8 mouse cellular contexts compared by ENCODE assay signal in the genomic region with DNA sequence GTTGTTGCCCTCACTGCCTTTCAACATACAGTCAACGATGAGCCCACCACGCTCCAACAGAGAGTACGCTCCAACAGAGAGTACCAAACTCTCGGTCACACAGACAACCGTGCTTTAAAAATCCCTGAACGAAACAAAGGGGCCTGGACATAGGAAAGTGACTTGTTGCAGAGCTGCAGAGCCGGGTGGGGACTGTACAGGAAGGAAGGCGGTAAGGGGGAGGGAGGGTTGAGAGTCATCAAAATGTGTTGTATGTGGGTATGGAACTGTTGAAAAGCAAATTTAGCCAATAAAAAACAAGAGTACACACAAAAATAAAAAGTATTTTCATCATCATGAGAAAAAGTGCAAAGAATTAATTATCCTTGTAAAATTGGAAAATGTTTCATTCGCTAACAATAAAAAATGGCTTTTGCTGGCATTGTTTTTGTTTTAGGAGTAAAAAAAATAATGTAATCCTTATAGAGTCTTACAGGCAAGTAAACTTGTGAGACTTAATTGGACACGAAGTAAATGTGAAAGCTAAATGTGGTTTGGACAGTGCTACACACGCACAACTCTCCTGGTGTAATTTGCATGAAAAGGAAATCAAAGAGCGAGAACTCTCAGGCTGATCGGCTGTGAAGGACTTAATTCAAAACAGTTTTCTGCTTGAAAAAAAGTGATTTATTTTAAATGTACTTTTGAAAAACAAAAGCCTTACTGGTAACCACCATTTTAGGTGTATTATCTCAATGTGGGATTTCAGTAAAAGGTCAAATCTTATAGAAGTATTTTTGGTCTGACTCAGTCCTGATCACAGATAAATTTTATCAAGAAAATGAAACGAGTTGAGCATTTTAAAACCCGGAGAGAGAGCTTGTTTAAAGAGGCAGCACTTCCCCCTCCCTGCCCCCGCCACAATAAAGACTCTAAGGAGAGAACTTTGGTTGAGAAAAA.
DNase-seq lines count a peak whose midpoint lies in the region; ATAC-seq and TF ChIP-seq lines count a peak whose summit lies in the region.

No protein-coding gene starts in this region.

- no peaks in the 10 kb centered on the region for H3K4me1 ChIP-seq in liver, postnatal 0 days (ENCODE audit: insufficient read depth)
- H3K4me1 ChIP-seq in liver, embryonic 11.5 days (replicated peaks; ENCODE audit: control insufficient read depth, insufficient read depth, low read length), result no peaks in the 10 kb centered on the region
- peaks cover 15% of the 10 kb centered on the region for H3K4me1 ChIP-seq in bone marrow macrophage, adult 2 months (ENCODE audit: control insufficient read depth, insufficient read depth, low read length)
- no peaks in the 10 kb centered on the region for H3K4me1 ChIP-seq in heart, postnatal 0 days (ENCODE audit: control insufficient read depth, insufficient read depth)
- no peaks in the 10 kb centered on the region for H3K4me1 ChIP-seq in stomach, embryonic 16.5 days (ENCODE audit: control insufficient read depth, insufficient read depth, low read length)

- H3K9ac ChIP-seq in liver, postnatal 0 days (replicated peaks), result no peak overlapping the region
- no peak overlapping the region for H3K9ac ChIP-seq in liver, embryonic 11.5 days (ENCODE audit: low read depth, low read length)
- H3K9ac ChIP-seq in heart, postnatal 0 days (replicated peaks; ENCODE audit: low read depth, low read length), result no peak overlapping the region
- no peak overlapping the region for H3K9ac ChIP-seq in stomach, embryonic 16.5 days (ENCODE audit: low read length)

- 0 out of 2 replicates have a peak, but pooled peaks cover 2% of the 10 kb centered on the region for H3K9me3 ChIP-seq in liver, postnatal 0 days (ENCODE audit: low read length)
- no peaks in the 10 kb centered on the region for H3K9me3 ChIP-seq in liver, embryonic 11.5 days (ENCODE audit: control insufficient read depth, low read length)
- 0 out of 2 replicates have a peak, but pooled peaks cover 2% of the 10 kb centered on the region for H3K9me3 ChIP-seq in heart, postnatal 0 days (replicated peaks; ENCODE audit: control insufficient read depth, low read length)
- no peaks in the 10 kb centered on the region; the same call in 1 of the 2 replicates for H3K9me3 ChIP-seq in stomach, embryonic 16.5 days (replicated peaks; ENCODE audit: control insufficient read depth, low read length)

- no peak for TF ChIP-seq EP300 in liver, postnatal 0 days (IDR thresholded peaks at IDR 0.05; ENCODE audit: low read depth)
- no peak for TF ChIP-seq EP300 in heart, postnatal 0 days (IDR thresholded peaks at IDR 0.05; ENCODE audit: low read depth)

- no peak overlapping the region for H3K4me3 ChIP-seq in liver, postnatal 0 days (ENCODE audit: low read depth, low read length)
- H3K4me3 ChIP-seq in liver, embryonic 11.5 days (ENCODE audit: low read depth, low read length), result no peak overlapping the region
- peak overlapping the region; percentile 39 for H3K4me3 ChIP-seq in bone marrow macrophage, adult 2 months (ENCODE audit: insufficient read depth, low read length)
- H3K4me3 ChIP-seq in heart, postnatal 0 days (ENCODE audit: low read depth, low read length), result peak overlapping the region; percentile 13; the same call in 1 of the 2 replicates
- no peak overlapping the region for H3K4me3 ChIP-seq in stomach, embryonic 16.5 days (replicated peaks; ENCODE audit: low read length)

- DNase-seq in liver, postnatal 0 days, result no peak
- no peak for DNase-seq in liver, embryonic 11.5 days (ENCODE audit: low spot score)
- DNase-seq in heart, postnatal 0 days (ENCODE audit: low spot score), result peak; percentile 18
- no peak for DNase-seq in gastrocnemius, adult 8-10 months (ENCODE audit: low spot score in 2 of 2)
- DNase-seq in left cerebral cortex, postnatal 4 days, result no peak
- DNase-seq in testis, postnatal 10 days (ENCODE audit: low spot score), result no peak

- H3K4me2 ChIP-seq in liver, postnatal 0 days (ENCODE audit: low read depth, low read length), result peak overlapping the region; percentile 30
- no peak overlapping the region for H3K4me2 ChIP-seq in liver, embryonic 11.5 days
- peak overlapping the region; percentile 39; the same call in 1 of the 2 replicates for H3K4me2 ChIP-seq in heart, postnatal 0 days (ENCODE audit: low read depth, low read length)
- H3K4me2 ChIP-seq in stomach, embryonic 16.5 days (ENCODE audit: low read depth, low read length), result peak overlapping the region; percentile 20; the same call in 1 of the 2 replicates

- no peaks in the 10 kb centered on the region for H3K27me3 ChIP-seq in liver, postnatal 0 days (ENCODE audit: insufficient read depth, low read length)
- no peaks in the 10 kb centered on the region for H3K27me3 ChIP-seq in liver, embryonic 11.5 days (replicated peaks; ENCODE audit: control insufficient read depth, insufficient read depth, low read length)
- H3K27me3 ChIP-seq in heart, postnatal 0 days (ENCODE audit: control insufficient read depth, insufficient read depth, low read length), result no peaks in the 10 kb centered on the region
- no peaks in the 10 kb centered on the region for H3K27me3 ChIP-seq in stomach, embryonic 16.5 days (ENCODE audit: control insufficient read depth, insufficient read depth, low read length)

- H3K36me3 ChIP-seq in liver, postnatal 0 days (replicated peaks; ENCODE audit: insufficient read depth, low read length), result no peaks in the 10 kb centered on the region
- no peaks in the 10 kb centered on the region for H3K36me3 ChIP-seq in liver, embryonic 11.5 days (ENCODE audit: control insufficient read depth, insufficient read depth, low read length)
- H3K36me3 ChIP-seq in heart, postnatal 0 days (replicated peaks; ENCODE audit: control insufficient read depth, insufficient read depth, low read length), result no peaks in the 10 kb centered on the region
- no peaks in the 10 kb centered on the region for H3K36me3 ChIP-seq in stomach, embryonic 16.5 days (ENCODE audit: control insufficient read depth, insufficient read depth, low read length)

- no peak for TF ChIP-seq CTCF in liver, postnatal 0 days (IDR thresholded peaks at IDR 0.05; ENCODE audit: low read depth)
- TF ChIP-seq CTCF in bone marrow macrophage, adult 2 months (IDR thresholded peaks at IDR 0.05; ENCODE audit: low read depth, low read length), result no peak
- TF ChIP-seq CTCF in heart, postnatal 0 days (IDR thresholded peaks at IDR 0.05; ENCODE audit: low read depth), result no peak

- ATAC-seq in liver, postnatal 0 days, result no peak
- no peak for ATAC-seq in liver, embryonic 11.5 days (replicated peaks; ENCODE audit: low FRiP score)
- 0 out of 2 replicates have a peak, but pooled peaks have one; percentile 39 for ATAC-seq in heart, postnatal 0 days (ENCODE audit: insufficient read depth, low read depth)
- no peak for ATAC-seq in stomach, embryonic 16.5 days (ENCODE audit: insufficient read depth, low FRiP score)

- intact Hi-C loops in left cerebral cortex, postnatal 4 days (cut with DNase I), result no loop called here

- TF ChIP-seq POLR2A in bone marrow macrophage, adult 2 months (IDR thresholded peaks at IDR 0.05; ENCODE audit: borderline replicate concordance, low read depth, low read length), result no peak

- peak overlapping the region; percentile 41; the same call in 1 of the 2 replicates for H3K27ac ChIP-seq in liver, postnatal 0 days (ENCODE audit: low read depth)
- no peak overlapping the region for H3K27ac ChIP-seq in liver, embryonic 11.5 days (ENCODE audit: low read depth, low read length)
- H3K27ac ChIP-seq in bone marrow macrophage, adult 2 months (ENCODE audit: insufficient read depth, low read depth, low read length), result peak overlapping the region; percentile 53
- peak overlapping the region; percentile 74 for H3K27ac ChIP-seq in heart, postnatal 0 days (ENCODE audit: low read depth)
- no peak overlapping the region for H3K27ac ChIP-seq in stomach, embryonic 16.5 days (ENCODE audit: low read length)

- WGBS in liver, postnatal 0 days (ENCODE audit: insufficient replicate concordance), result 31% methylated on average over 16 of the region's 16 CpGs
- WGBS in liver, embryonic 11.5 days, result 48% methylated on average over 16 of the region's 16 CpGs
- WGBS in heart, postnatal 0 days, result 50% methylated on average over 16 of the region's 16 CpGs
- 47% methylated on average over 16 of the region's 16 CpGs for WGBS in stomach, embryonic 16.5 days

Comparison
In these comparisons a context has a peak if more than half of its experiments do, and no peak if none do; other contexts are left out.
1. H3K27ac ChIP-seq: peak in liver, postnatal 0 days (single experiment), bone marrow macrophage, adult 2 months (single experiment) and heart, postnatal 0 days (single experiment); none in liver, embryonic 11.5 days (single experiment) and stomach, embryonic 16.5 days (single experiment).
2. H3K4me3 ChIP-seq: peak in bone marrow macrophage, adult 2 months (single experiment) and heart, postnatal 0 days (single experiment); none in liver, postnatal 0 days (single experiment), liver, embryonic 11.5 days (single experiment) and stomach, embryonic 16.5 days (single experiment).